Mouse (Mus musculus): Measurements from ENCODE around the gene Bmf.
A peak's percentile ranks its signal among the peaks of the same experiment; 100 is the strongest.

The Bmf gene

GRCm38 (mm10) chr2:118479550-118479909, 70.0 kb downstream of the Bmf start, which contains the start of gene Srp14:
Srp14 (minus strand) TSS chr2:118479711.
- DNase-seq (ENCODE audit: low spot score) = peak; percentile 96

GRCm38 (mm10) chr2:118478833-118479549, 70.5 kb downstream of the Bmf start:
- DNase-seq (ENCODE audit: low spot score) = no peak

Measured in adipocyte (in vitro differentiated cells).